Mouse (Mus musculus) stomach, embryonic 15.5 days (tissue): ENCODE data around the gene Trarg1. TPM values are rescaled to one million over a fixed set of nuclear protein-coding genes. Genes with fewer than 3 reads are reported as not detected.

Experiments used
- ATAC-seq: fragments of 200-750 bp; cut with Nextera tagmentation; 2 replicates; pipeline ENCODE4 v1.8.0; 2017; ENCODE audit warnings: low read depth, moderate number of reproducible peaks, moderate TSS enrichment; ENCODE audit not compliant: insufficient read depth, low FRiP score
- H3K27ac ChIP-seq: fragments of 300-500 bp; sonication (generic); 2 replicates; pipeline ENCODE4 v1.5.1; 2015; ENCODE audit warnings: mild to moderate bottlenecking, inconsistent platforms
- H3K27me3 ChIP-seq: fragments of 300-500 bp; sonication (generic); replicated peaks from 2 replicates; pipeline ENCODE4 v1.6.1; 2015; ENCODE audit warnings: inconsistent platforms
- H3K36me3 ChIP-seq: fragments of 300-500 bp; sonication (generic); 2 replicates; pipeline ENCODE4 v1.6.1; 2015; ENCODE audit warnings: inconsistent platforms
- H3K4me1 ChIP-seq: fragments of 300-500 bp; sonication (generic); 2 replicates; pipeline ENCODE4 v1.6.1; 2015; ENCODE audit warnings: inconsistent platforms
- H3K4me2 ChIP-seq: fragments of 300-500 bp; sonication (generic); 2 replicates; pipeline ENCODE4 v1.6.1; 2015; ENCODE audit warnings: mild to moderate bottlenecking, inconsistent platforms
- H3K4me3 ChIP-seq: fragments of 300-500 bp; sonication (generic); replicated peaks from 2 replicates; pipeline ENCODE4 v1.5.1; 2015; ENCODE audit warnings: inconsistent platforms
- H3K9ac ChIP-seq: fragments of 300-500 bp; sonication (generic); 2 replicates; pipeline ENCODE4 v1.6.1; 2015; ENCODE audit warnings: inconsistent platforms
- H3K9me3 ChIP-seq: fragments of 300-500 bp; sonication (generic); 2 replicates; pipeline ENCODE4 v1.6.1; 2016; ENCODE audit warnings: inconsistent platforms
- WGBS: fragments of 180-500 bp; shearing (Covaris S2); methylation state at CpG from one replicate; pipeline ENCODE4 v1.1.7; 2015; 5-methylcytosine and 5-hydroxymethylcytosine counted together
- polyA plus RNA-seq: library from polyadenylated mRNA; unstranded; fragments of >200 nt; fragmentation: Nextera tagmentation; extraction: Ambion mirVana; gene quantifications from 2 replicates; pipeline ENCODE4 v1.2.1, GENCODE M21; 2015

The Trarg1 gene
- polyA plus RNA-seq, 1 experiment from 2014 or later: 0.89 TPM

- 61% methylated on average over 2 of the region's 2 CpGs for WGBS
- no peaks in the 10 kb centered on the region for H3K9me3 ChIP-seq
- no peak overlapping the region for H3K4me2 ChIP-seq
- no peak for ATAC-seq
- no peak overlapping the region for H3K9ac ChIP-seq
- H3K27ac ChIP-seq: no peak overlapping the region
- H3K36me3 ChIP-seq: no peaks in the 10 kb centered on the region
- H3K4me3 ChIP-seq: no peak overlapping the region
- H3K4me1 ChIP-seq: no peaks in the 10 kb centered on the region
- no peaks in the 10 kb centered on the region for H3K27me3 ChIP-seq
Measured at GRCm38 (mm10) chr11:76685604-76686003, 6.0 kb downstream of the Trarg1 start.

DNA sequence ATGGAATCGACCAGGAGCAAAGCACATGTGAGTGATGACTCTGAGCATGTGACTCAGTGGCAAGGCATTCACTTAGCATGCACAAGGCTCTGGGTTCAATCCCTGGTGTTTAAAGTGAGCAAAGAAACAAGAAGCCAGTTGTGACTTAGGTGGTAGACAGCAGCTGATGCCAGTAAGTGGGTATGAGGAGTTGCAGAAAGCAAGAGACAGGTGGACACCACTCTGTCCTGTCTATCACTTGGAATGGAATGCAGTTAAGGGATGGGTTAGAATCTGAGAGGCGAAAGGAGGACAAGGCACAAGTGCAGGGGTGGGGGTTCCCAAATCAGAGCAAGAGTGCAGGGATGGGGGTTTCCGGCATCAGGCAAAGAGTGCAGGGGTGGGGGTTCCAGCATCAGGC, 12.5 kb downstream of the Trarg1 start:
- H3K9ac ChIP-seq: no peak overlapping the region
- WGBS: 66% methylated on average over 3 of the region's 3 CpGs
- no peaks in the 10 kb centered on the region for H3K4me1 ChIP-seq
- no peaks in the 10 kb centered on the region for H3K36me3 ChIP-seq
- no peak overlapping the region for H3K27ac ChIP-seq
- H3K27me3 ChIP-seq: no peaks in the 10 kb centered on the region
- no peak for ATAC-seq
- no peak overlapping the region for H3K4me2 ChIP-seq
- no peak overlapping the region for H3K4me3 ChIP-seq
- no peaks in the 10 kb centered on the region for H3K9me3 ChIP-seq

- Histone ChIP-seq H3K27me3 (no peaks in the 10 kb centered on the region), H3K4me3 (no peak overlapping the region), H3K4me1 (no peaks in the 10 kb centered on the region), H3K36me3 (no peaks in the 10 kb centered on the region), H3K9ac (no peak overlapping the region), H3K9me3 (no peaks in the 10 kb centered on the region), H3K4me2 (no peak overlapping the region), H3K27ac (no peak overlapping the region)
- no peak for ATAC-seq
- 60% methylated on average over 6 of the region's 6 CpGs for WGBS
Measured at GRCm38 (mm10) chr11:76695810-76696209, 16.2 kb downstream of the Trarg1 start.

GRCm38 (mm10) chr11:76699626-76700025, 20.0 kb downstream of the Trarg1 start:
- peak overlapping the region; percentile 39 for H3K4me2 ChIP-seq
- H3K27me3 ChIP-seq: no peaks in the 10 kb centered on the region
- 48% methylated on average over 9 of the region's 9 CpGs for WGBS
- H3K9ac ChIP-seq: no peak overlapping the region
- 0 out of 2 replicates have a peak overlapping the region, but pooled peaks have one; percentile 9 for H3K4me3 ChIP-seq
- H3K9me3 ChIP-seq: no peaks in the 10 kb centered on the region
- no peak for ATAC-seq
- H3K36me3 ChIP-seq: no peaks in the 10 kb centered on the region
- H3K4me1 ChIP-seq: no peaks in the 10 kb centered on the region
- no peak overlapping the region for H3K27ac ChIP-seq

- H3K36me3 ChIP-seq: no peaks in the 10 kb centered on the region
- 78% methylated on average over 3 of the region's 3 CpGs for WGBS
- peaks cover 2% of the 10 kb centered on the region; the same call in 1 of the 2 replicates for H3K4me1 ChIP-seq
- H3K9me3 ChIP-seq: no peaks in the 10 kb centered on the region
- no peak overlapping the region for H3K4me3 ChIP-seq
- H3K27me3 ChIP-seq: no peaks in the 10 kb centered on the region
- H3K9ac ChIP-seq: no peak overlapping the region
- no peak overlapping the region for H3K27ac ChIP-seq
- no peak for ATAC-seq
- H3K4me2 ChIP-seq: no peak overlapping the region
Measured at GRCm38 (mm10) chr11:76707656-76708055, 28.0 kb downstream of the Trarg1 start.

DNA sequence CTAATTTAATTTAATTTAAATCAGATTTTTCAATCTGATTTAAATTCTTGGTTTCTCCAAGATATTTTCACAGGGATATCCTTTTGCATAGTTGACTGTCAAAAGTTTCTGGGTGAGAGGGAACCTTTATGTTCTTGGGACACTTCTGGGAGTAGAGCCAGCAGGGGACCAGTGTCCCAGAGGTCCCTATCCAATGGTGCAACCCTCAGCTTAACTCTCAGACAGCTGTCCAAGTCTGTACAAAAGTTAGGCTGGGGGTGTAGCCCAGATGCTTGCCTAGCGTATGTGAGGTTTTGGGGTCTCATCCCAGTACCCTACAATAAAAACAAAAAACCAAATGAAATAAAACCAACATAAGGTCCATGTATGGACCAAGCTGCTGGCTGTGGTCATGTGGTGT, 28.5 kb downstream of the Trarg1 start:
- no peak overlapping the region for H3K4me2 ChIP-seq
- no peak for ATAC-seq
- no peaks in the 10 kb centered on the region for H3K27me3 ChIP-seq
- no peaks in the 10 kb centered on the region for H3K9me3 ChIP-seq
- H3K9ac ChIP-seq: no peak overlapping the region
- peaks cover 2% of the 10 kb centered on the region; the same call in 1 of the 2 replicates for H3K4me1 ChIP-seq
- no peak overlapping the region for H3K27ac ChIP-seq
- H3K36me3 ChIP-seq: no peaks in the 10 kb centered on the region
- WGBS: 86% methylated on average over 1 of the region's 1 CpGs
- H3K4me3 ChIP-seq: no peak overlapping the region

GRCm38 (mm10) chr11:76708881-76709280, 29.3 kb downstream of the Trarg1 start:
- no peak overlapping the region for H3K27ac ChIP-seq
- no peak overlapping the region for H3K9ac ChIP-seq
- H3K9me3 ChIP-seq: no peaks in the 10 kb centered on the region
- H3K27me3 ChIP-seq: no peaks in the 10 kb centered on the region
- no peak overlapping the region for H3K4me2 ChIP-seq
- no peak for ATAC-seq
- no peak overlapping the region for H3K4me3 ChIP-seq
- 42% methylated on average over 1 of the region's 1 CpGs for WGBS
- H3K36me3 ChIP-seq: no peaks in the 10 kb centered on the region
- H3K4me1 ChIP-seq: peaks cover 2% of the 10 kb centered on the region; the same call in 1 of the 2 replicates

DNA sequence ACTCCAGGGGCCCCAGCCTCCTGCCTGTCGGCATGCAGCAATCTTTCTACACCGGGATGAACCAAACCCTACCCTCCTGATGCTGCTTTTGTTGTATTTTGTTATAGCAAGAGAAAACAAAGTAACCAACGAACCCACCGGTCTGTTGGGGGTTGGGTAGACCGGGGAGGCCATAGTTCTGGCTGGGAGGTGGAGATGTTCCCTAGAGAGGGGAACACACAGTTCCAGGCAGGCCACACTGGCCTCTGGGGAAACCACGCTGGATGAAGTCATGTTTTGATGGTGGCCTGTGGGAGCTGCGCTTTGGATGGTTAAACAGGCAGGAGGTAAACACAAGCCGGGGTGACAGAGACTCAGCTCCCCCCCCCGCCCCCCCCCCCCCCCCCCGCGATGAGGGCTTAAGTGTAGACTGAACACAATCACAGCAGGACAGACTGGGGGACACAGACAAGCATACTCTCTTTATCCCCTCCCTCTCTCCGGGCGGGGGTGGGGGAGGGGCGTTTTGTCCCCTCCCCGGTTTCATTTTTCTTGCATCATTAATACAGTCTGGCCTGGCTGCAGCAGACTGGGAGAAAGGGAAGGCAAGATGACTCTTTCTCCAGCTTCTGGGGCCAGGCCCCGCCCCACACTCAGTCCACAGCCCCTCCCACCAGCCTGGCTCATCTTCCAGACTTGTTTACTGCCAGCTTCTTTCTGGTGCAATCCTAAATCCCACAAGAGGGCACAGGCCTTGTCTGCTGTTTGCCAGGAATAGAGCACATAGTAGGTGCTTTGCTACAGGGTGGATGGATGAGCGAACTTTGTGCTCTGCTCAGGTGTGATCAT, 30.2 kb downstream of the Trarg1 start:
- no peak overlapping the region for H3K4me3 ChIP-seq
- no peak overlapping the region for H3K4me2 ChIP-seq
- 23% methylated on average over 14 of the region's 17 CpGs for WGBS
- no peaks in the 10 kb centered on the region for H3K9me3 ChIP-seq
- ATAC-seq: no peak
- H3K36me3 ChIP-seq: no peaks in the 10 kb centered on the region
- H3K27me3 ChIP-seq: no peaks in the 10 kb centered on the region
- H3K27ac ChIP-seq: no peak overlapping the region
- H3K4me1 ChIP-seq: peaks cover 2% of the 10 kb centered on the region; the same call in 1 of the 2 replicates
- H3K9ac ChIP-seq: no peak overlapping the region

DNA sequence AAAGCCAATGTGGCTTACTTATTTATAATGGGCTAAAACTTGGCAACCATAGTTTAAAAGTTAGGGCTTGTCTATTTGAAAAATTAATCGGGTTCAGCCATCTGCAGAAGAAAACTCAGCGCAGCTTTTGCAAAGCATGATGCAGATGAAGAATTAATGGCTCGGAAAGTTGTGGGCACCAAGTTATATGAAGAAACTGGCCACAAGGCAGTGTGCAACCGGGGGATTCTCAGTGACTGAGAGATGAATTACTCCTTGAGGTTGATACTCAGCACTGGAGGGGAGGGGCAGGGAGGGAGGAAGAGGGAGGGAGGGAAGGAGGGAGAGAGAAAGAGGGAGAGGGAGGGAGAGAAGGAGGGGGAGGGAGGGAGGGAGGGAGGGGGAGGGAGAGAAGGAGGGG, 37.4 kb downstream of the Trarg1 start:
- Histone ChIP-seq H3K9ac (no peak overlapping the region), H3K27me3 (0 out of 2 replicates have a peak, but pooled peaks cover 2% of the 10 kb centered on the region), H3K27ac (no peak overlapping the region), H3K4me3 (no peak overlapping the region), H3K4me2 (no peak overlapping the region), H3K36me3 (no peaks in the 10 kb centered on the region), H3K4me1 (no peaks in the 10 kb centered on the region), H3K9me3 (no peaks in the 10 kb centered on the region)
- ATAC-seq: no peak
- WGBS: 65% methylated on average over 4 of the region's 4 CpGs

GRCm38 (mm10) chr11:76723911-76724310, 44.3 kb downstream of the Trarg1 start:
- H3K36me3 ChIP-seq: peaks cover 16% of the 10 kb centered on the region; the same call in 1 of the 2 replicates
- no peak overlapping the region for H3K9ac ChIP-seq
- H3K4me1 ChIP-seq: no peaks in the 10 kb centered on the region
- H3K4me2 ChIP-seq: no peak overlapping the region
- no peaks in the 10 kb centered on the region for H3K27me3 ChIP-seq
- WGBS: 77% methylated on average over 8 of the region's 8 CpGs
- ATAC-seq: no peak
- H3K4me3 ChIP-seq: no peak overlapping the region
- no peaks in the 10 kb centered on the region for H3K9me3 ChIP-seq
- no peak overlapping the region for H3K27ac ChIP-seq

DNA sequence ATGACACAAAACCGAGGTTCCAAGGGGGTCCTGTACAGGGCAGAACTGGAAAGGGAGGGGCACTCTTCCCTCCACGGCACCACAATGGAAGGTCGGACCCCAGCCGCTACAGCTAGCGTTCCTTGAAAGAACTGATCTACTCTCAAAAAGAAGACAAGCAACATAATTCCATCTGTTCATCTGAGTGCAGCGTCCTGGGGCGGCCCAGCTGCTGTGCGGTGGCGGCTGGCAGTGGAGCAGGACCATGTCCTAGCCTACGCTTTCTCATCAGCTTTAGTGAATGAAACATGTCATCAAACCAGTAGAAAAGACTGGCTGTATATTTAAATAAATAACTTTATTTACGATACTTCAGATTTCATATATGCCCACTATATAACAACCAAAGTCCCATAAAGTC, 48.5 kb downstream of the Trarg1 start:
- ATAC-seq: no peak
- H3K9ac ChIP-seq: no peak overlapping the region
- WGBS: 91% methylated on average over 11 of the region's 11 CpGs
- no peaks in the 10 kb centered on the region for H3K4me1 ChIP-seq
- no peak overlapping the region for H3K4me2 ChIP-seq
- H3K27me3 ChIP-seq: no peaks in the 10 kb centered on the region
- no peaks in the 10 kb centered on the region for H3K9me3 ChIP-seq
- H3K27ac ChIP-seq: no peak overlapping the region
- H3K4me3 ChIP-seq: no peak overlapping the region
- peaks cover 37% of the 10 kb centered on the region for H3K36me3 ChIP-seq

DNA sequence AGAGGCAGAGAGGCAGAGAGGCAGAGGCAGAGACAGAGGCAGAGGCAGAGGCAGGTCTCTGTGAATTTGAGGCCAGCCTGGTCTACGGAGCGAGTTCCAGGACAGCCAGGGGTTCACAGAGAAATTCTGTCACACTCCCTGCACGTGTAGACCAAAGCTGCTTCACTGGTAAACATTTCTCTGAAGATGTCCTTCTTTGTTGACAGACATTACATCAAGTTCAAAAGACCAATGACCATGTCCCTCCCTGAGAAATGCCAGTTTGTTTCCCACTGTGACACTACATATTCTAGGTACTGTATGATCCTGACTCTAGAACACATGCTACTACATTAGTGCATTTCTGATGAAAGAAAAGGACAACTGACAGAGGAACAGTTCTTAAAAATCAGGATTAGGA, 51.0 kb downstream of the Trarg1 start:
- no peak overlapping the region for H3K27ac ChIP-seq
- WGBS: 90% methylated on average over 3 of the region's 3 CpGs
- H3K27me3 ChIP-seq: no peaks in the 10 kb centered on the region
- no peak overlapping the region for H3K9ac ChIP-seq
- peaks cover 53% of the 10 kb centered on the region for H3K36me3 ChIP-seq
- H3K4me3 ChIP-seq: no peak overlapping the region
- H3K4me1 ChIP-seq: no peaks in the 10 kb centered on the region
- no peaks in the 10 kb centered on the region for H3K9me3 ChIP-seq
- no peak for ATAC-seq
- no peak overlapping the region for H3K4me2 ChIP-seq
